Mouse (Mus musculus): ENCODE data around the gene Tmod1. TPM values are rescaled to one million over a fixed set of nuclear protein-coding genes. Genes with fewer than 3 reads are reported as not detected.

The Tmod1 gene
- polyA plus RNA-seq, 1 experiment from 2014 or later: 42.0 TPM

DNA sequence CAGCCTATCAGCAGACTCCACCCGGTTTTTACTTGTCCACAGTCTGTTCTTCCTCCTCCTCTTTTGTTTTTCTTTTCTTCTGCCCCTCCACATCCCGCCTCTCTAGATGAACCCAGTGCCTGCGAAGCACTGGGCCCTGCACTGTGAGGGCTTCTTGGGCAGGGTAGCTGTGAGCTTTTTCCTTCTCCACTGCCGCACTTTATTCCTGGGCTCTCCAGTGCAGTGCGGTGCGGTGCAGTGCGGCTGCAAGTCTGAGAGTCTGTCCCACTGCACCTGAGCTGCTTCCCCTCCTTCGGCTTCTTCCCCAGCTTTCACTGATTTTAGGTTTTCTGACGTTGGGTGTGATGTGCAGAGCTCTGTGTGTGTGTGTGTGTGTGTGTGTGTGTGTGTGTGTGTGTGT, 6.3 kb upstream of the Tmod1 start:
- Histone ChIP-seq H3K9me3 (replicated peaks) (no peaks in the 10 kb centered on the region), H3K9ac (peak overlapping the region; percentile 6; the same call in 1 of the 2 replicates), H3K4me1 (replicated peaks) (peaks cover 38% of the 10 kb centered on the region), H3K36me3 (no peaks in the 10 kb centered on the region), H3K27ac (no peak overlapping the region), H3K27me3 (peaks cover 20% of the 10 kb centered on the region), H3K4me3 (replicated peaks) (no peak overlapping the region), H3K4me2 (peak overlapping the region; percentile 35)
- DNase-seq (no peak), ATAC-seq (ENCODE audit: low read depth) (peak; percentile 33; the same call in 1 of the 2 replicates)
- 47% methylated on average over 9 of the region's 9 CpGs for WGBS (ENCODE audit: insufficient replicate concordance)

DNA sequence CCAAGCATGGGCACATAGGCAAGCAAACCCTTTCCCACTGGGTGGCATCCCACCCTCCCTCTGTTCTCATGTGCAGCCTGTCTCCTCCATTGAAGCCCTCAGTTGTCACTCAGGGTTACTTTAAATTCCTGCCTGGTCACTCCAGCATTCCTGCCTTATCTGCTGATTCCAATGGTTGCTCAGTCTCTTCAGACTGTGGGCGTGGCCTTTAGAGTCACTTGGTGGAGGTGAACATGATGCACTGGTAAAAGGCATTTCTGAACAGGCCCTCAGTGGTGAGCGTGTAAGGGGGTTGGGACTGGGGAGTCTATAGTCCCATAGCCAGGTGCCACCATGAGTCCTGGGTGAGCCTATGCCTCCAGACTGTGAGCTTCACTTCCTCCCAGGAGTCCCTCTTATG, 5.5 kb upstream of the Tmod1 start:
- WGBS (ENCODE audit: insufficient replicate concordance): 52% methylated on average over 2 of the region's 2 CpGs
- peaks cover 26% of the 10 kb centered on the region for H3K27me3 ChIP-seq
- H3K36me3 ChIP-seq: no peaks in the 10 kb centered on the region
- DNase-seq (peak; percentile 17), ATAC-seq (ENCODE audit: low read depth) (peak; percentile 42; the same call in 1 of the 2 replicates)
- no peak overlapping the region for H3K4me3 ChIP-seq (replicated peaks)
- no peak overlapping the region for H3K4me2 ChIP-seq
- no peak overlapping the region for H3K27ac ChIP-seq
- no peaks in the 10 kb centered on the region for H3K9me3 ChIP-seq (replicated peaks)
- peaks cover 43% of the 10 kb centered on the region for H3K4me1 ChIP-seq (replicated peaks)
- H3K9ac ChIP-seq: no peak overlapping the region

DNA sequence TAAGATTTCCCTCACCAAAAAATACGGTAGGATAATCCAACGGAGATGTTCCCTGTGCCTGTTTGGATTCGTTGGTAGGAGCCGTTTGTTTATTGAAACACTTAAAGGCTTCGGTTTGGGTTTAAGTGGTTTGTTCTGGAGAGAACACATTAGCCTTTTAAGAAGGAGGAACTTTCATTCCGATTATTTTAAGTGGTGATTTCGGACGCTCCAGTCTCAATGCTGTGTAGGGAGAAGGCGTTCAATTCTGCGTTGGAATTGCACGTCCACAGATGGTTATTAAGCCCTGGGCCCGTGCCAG, 194 bp upstream of the Tmod1 start:
- Histone ChIP-seq H3K36me3 (peaks cover 10% of the 10 kb centered on the region), H3K9me3 (replicated peaks) (no peaks in the 10 kb centered on the region), H3K4me3 (replicated peaks) (peak overlapping the region; percentile 94), H3K27ac (peak overlapping the region; percentile 100), H3K27me3 (peaks cover 39% of the 10 kb centered on the region), H3K4me2 (peak overlapping the region; percentile 84), H3K9ac (peak overlapping the region; percentile 97), H3K4me1 (replicated peaks) (peaks cover 69% of the 10 kb centered on the region)
- WGBS (ENCODE audit: insufficient replicate concordance): 13% methylated on average over 12 of the region's 12 CpGs
- no peak for ATAC-seq (ENCODE audit: low read depth)
- DNase-seq: no peak

DNA sequence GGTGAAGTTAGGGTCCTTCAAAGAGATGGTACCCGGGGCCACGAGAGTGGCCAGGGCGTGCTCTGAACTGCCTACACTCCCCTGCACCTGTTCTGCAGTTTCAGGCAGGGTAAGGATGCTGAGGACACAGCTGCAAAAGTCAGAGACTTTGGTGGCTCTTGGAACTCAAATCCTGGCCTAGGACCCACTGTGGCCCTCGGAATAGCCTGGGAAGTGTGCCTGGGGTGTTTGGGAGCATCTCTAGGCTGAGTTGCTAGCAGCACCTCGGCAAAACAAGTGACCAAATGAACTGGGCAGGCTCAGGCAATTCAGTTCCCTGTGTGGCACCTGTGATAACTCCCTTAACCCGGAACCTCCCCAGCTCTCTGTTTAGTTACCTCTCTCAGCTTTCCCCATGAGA, 1.2 kb downstream of the Tmod1 start:
- H3K27ac ChIP-seq: peak overlapping the region; percentile 100
- DNase-seq: peak; percentile 51
- H3K9me3 ChIP-seq (replicated peaks): no peaks in the 10 kb centered on the region
- peak; percentile 9; the same call in 1 of the 2 replicates for ATAC-seq (ENCODE audit: low read depth)
- peak overlapping the region; percentile 84 for H3K4me2 ChIP-seq
- H3K4me3 ChIP-seq (replicated peaks): peak overlapping the region; percentile 94
- 7% methylated on average over 6 of the region's 6 CpGs for WGBS (ENCODE audit: insufficient replicate concordance)
- peak overlapping the region; percentile 97 for H3K9ac ChIP-seq
- H3K27me3 ChIP-seq: peaks cover 33% of the 10 kb centered on the region
- H3K4me1 ChIP-seq (replicated peaks): peaks cover 77% of the 10 kb centered on the region
- H3K36me3 ChIP-seq: peaks cover 22% of the 10 kb centered on the region

DNA sequence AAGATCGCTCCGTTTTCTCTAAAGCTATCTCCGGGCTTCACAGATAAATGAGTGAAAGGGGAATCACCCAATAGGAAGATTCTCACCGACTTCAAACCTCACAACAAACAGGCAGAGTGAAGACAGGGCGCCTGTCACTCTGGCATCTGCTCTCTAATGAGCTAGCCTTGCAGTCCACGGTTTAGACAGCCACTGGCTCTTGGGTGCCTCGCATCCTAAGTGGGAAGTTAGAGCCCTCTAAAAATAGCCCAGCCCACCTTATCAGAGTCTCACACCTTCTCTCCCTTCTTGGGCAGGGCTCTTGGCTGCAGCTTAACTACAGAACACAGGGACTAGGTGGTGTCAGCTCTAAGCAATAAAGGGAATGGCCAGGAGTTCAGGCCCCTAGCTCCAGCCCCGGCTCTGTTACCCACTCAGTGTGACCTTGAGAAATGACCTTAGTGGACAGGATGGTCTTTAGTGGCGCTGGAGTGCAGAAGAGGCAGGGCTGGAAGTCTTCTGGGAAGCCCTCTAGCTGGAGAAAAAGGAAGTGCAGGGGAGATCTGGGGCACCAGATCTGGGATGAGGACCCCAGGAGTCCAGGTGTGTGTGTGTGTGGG, 2.0 kb downstream of the Tmod1 start:
- Histone ChIP-seq H3K27ac (peak overlapping the region; percentile 100), H3K9ac (peak overlapping the region; percentile 97), H3K4me2 (peak overlapping the region; percentile 84), H3K27me3 (peaks cover 29% of the 10 kb centered on the region), H3K4me3 (replicated peaks) (peak overlapping the region; percentile 94), H3K4me1 (replicated peaks) (peaks cover 76% of the 10 kb centered on the region), H3K9me3 (replicated peaks) (no peaks in the 10 kb centered on the region), H3K36me3 (peaks cover 30% of the 10 kb centered on the region)
- DNase-seq (peak; percentile 88), ATAC-seq (ENCODE audit: low read depth) (peak; percentile 87)
- WGBS (ENCODE audit: insufficient replicate concordance): 1% methylated on average over 9 of the region's 9 CpGs

DNA sequence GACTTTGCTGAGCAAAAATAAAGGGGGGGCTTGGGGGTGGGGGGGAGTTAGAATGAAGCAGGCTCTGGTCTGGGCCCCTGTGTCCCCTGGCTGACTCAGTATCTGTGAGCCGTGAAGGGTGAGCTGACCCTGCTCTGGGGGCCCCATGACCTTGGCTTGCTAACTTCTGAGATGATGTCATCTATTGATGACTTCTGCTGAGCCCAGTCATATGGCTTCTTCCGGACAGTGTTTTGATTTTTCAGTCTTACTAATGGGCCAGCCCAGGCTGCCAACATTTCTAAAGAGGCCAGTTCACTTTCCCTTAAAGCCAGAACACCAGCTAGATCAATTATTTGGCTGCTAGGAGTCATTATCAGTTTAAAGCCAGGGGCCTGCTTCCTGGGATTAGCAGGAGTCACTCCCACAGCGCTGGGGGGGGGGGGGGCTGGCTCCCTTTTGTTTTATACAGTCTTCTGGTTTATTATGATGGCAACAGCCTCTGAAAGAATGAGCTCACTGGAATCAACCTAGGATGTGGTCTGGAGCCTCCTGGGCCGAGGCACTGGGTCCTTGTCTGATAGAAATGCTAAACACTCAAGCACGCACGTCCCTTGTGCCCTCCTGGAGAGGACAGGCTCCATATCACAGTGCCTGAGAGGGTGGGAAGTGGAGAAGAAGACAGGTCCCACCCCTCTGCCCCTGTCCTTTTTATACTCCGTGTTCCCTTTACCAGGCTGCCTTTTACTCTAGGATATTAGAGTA, 3.2 kb downstream of the Tmod1 start:
- ATAC-seq (ENCODE audit: low read depth) (peak; percentile 56), DNase-seq (peak; percentile 51)
- peak overlapping the region; percentile 97 for H3K9ac ChIP-seq
- H3K27ac ChIP-seq: peak overlapping the region; percentile 100
- H3K9me3 ChIP-seq (replicated peaks): no peaks in the 10 kb centered on the region
- 8% methylated on average over 7 of the region's 7 CpGs for WGBS (ENCODE audit: insufficient replicate concordance)
- peaks cover 78% of the 10 kb centered on the region for H3K4me1 ChIP-seq (replicated peaks)
- peaks cover 24% of the 10 kb centered on the region for H3K27me3 ChIP-seq
- peaks cover 41% of the 10 kb centered on the region for H3K36me3 ChIP-seq
- H3K4me3 ChIP-seq (replicated peaks): peak overlapping the region; percentile 94
- peak overlapping the region; percentile 84 for H3K4me2 ChIP-seq

DNA sequence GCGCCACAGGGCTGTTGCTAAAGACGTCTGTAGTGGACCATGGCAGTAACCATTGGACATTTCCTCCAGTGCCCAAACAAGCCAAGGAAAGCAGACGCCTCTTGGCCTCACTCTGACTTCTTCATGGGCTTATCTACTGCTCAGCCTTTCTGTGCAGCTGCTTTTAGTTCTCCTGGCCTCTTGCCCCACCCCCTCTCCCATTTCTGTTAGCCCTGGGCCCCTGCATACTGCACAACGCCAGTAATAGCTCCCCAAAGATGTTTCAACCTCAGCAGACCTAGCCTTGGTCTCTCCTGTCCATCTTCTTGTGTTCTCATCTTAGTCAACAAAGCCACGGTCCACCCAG, 3.7 kb downstream of the Tmod1 start:
- H3K9me3 ChIP-seq (replicated peaks): no peaks in the 10 kb centered on the region
- peaks cover 83% of the 10 kb centered on the region for H3K4me1 ChIP-seq (replicated peaks)
- peak overlapping the region; percentile 100 for H3K27ac ChIP-seq
- H3K9ac ChIP-seq: peak overlapping the region; percentile 97
- WGBS (ENCODE audit: insufficient replicate concordance): 14% methylated on average over 5 of the region's 5 CpGs
- H3K4me2 ChIP-seq: peak overlapping the region; percentile 84
- peak; percentile 65 for ATAC-seq (ENCODE audit: low read depth)
- peak overlapping the region; percentile 94 for H3K4me3 ChIP-seq (replicated peaks)
- H3K36me3 ChIP-seq: peaks cover 47% of the 10 kb centered on the region
- peaks cover 18% of the 10 kb centered on the region for H3K27me3 ChIP-seq
- peak; percentile 67 for DNase-seq

DNA sequence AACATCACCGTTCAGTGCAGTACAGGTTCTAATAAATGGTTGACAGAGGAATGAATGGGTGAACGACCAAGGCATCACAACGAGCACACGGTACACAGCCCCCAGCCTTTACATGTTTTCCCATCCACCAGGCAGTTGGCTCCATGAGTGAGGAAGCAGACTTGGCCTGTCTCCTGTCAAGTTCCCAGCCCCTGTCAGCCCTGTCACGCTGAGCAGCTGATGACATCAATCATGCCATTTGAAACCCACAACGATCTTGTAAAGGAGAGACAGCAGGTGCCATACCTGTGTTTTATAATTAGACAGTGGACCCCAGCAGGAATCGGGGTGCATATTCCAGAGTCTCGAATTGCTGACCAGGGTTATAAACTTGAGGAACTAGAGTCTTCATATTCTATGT, 4.6 kb downstream of the Tmod1 start:
- H3K4me1 ChIP-seq (replicated peaks): peaks cover 78% of the 10 kb centered on the region
- peak overlapping the region; percentile 84 for H3K4me2 ChIP-seq
- H3K27me3 ChIP-seq: peaks cover 11% of the 10 kb centered on the region
- peak overlapping the region; percentile 97 for H3K9ac ChIP-seq
- DNase-seq (no peak), ATAC-seq (ENCODE audit: low read depth) (no peak)
- peak overlapping the region; percentile 94 for H3K4me3 ChIP-seq (replicated peaks)
- H3K36me3 ChIP-seq: peaks cover 56% of the 10 kb centered on the region
- peak overlapping the region; percentile 100 for H3K27ac ChIP-seq
- H3K9me3 ChIP-seq (replicated peaks): no peaks in the 10 kb centered on the region
- 79% methylated on average over 8 of the region's 8 CpGs for WGBS (ENCODE audit: insufficient replicate concordance)

DNA sequence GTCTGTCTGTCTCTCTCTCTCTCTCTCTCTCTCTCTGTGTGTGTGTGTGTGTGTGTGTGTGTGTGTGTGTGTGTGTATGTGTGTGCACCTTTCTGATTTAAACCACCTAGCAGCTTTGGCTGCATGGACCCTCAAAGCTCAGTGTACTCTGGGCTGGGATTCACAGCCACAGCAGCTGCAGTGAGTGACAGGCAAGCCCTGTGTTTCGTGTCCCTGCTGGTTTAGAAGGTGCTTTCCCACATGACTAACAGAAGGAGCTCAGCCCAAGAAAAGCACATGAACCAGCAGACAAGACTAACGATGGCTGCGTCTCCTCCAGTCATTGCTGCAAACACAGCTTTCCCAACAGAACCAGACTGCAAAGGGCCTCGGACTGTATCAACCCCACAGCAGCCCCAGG, 9.2 kb downstream of the Tmod1 start:
- Histone ChIP-seq H3K27me3 (no peaks in the 10 kb centered on the region), H3K4me1 (replicated peaks) (peaks cover 39% of the 10 kb centered on the region), H3K9me3 (replicated peaks) (no peaks in the 10 kb centered on the region), H3K4me3 (replicated peaks) (no peak overlapping the region), H3K36me3 (peaks cover 98% of the 10 kb centered on the region), H3K27ac (no peak overlapping the region), H3K9ac (no peak overlapping the region), H3K4me2 (no peak overlapping the region)
- DNase-seq (no peak), ATAC-seq (ENCODE audit: low read depth) (no peak)
- 73% methylated on average over 4 of the region's 4 CpGs for WGBS (ENCODE audit: insufficient replicate concordance)

DNA sequence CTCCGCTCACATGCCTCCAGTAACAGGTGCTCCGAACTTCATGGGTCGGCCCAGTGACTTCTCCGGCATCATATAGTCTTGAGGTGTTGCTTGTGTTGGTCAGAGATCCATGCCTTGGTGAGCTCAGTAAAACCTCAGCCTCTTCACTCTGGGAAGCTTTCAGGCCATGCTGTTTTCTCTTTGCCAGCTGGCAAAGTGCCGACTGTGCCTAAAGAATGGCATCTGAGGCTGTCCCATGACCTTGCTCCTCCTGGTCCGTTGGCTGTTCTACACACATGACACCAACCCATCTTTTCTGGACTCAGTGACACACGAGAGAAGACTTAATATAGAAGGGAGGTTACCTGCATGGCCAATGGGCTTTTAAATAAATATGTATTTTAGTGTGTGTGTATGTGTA, 9.7 kb downstream of the Tmod1 start:
- WGBS (ENCODE audit: insufficient replicate concordance): 87% methylated on average over 7 of the region's 7 CpGs
- no peak overlapping the region for H3K9ac ChIP-seq
- H3K27ac ChIP-seq: no peak overlapping the region
- no peaks in the 10 kb centered on the region for H3K9me3 ChIP-seq (replicated peaks)
- no peak overlapping the region for H3K4me3 ChIP-seq (replicated peaks)
- H3K4me2 ChIP-seq: no peak overlapping the region
- no peak for DNase-seq
- no peak for ATAC-seq (ENCODE audit: low read depth)
- no peaks in the 10 kb centered on the region for H3K27me3 ChIP-seq
- peaks cover 35% of the 10 kb centered on the region for H3K4me1 ChIP-seq (replicated peaks)
- peaks cover 98% of the 10 kb centered on the region for H3K36me3 ChIP-seq

DNA sequence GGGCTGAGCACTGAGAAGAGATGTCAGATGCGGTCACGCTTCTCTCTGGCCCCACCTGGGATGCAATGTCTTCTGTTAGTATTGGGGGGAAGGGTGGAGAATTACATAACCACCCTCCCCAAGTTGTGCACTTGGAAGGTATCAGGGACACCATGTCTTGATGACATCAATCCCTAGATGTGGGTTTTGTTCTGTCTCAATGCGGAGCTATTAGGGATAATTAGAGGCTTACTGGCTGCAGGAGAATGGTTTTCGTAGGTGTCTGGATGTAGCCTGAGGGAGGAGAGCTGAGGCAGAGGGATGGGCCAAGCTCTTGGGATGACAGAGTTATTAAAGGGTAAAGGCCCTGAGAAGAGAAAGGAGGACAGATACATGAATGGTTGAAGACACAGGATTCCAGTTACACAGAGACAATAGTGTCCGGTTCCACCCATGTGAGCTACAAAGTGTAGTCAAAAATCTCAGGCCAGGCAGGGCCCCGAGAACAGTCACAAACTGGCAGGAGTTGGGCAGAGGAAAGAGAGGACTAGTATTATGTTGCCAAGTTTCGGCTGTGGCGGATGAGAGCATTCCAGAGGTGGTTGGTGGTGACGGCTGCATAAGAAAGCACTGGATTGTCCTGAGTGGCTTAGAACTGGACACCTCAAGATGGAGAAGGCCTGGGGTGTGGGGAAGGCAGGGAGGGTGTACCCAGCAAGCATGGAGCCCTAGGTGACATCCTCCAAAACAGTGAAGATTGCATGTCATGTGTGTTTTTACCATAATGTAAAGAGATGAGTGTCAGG, 14.8 kb downstream of the Tmod1 start:
- no peaks in the 10 kb centered on the region for H3K27me3 ChIP-seq
- no peaks in the 10 kb centered on the region for H3K9me3 ChIP-seq (replicated peaks)
- no peak for DNase-seq
- peaks cover 10% of the 10 kb centered on the region for H3K4me1 ChIP-seq (replicated peaks)
- peaks cover 93% of the 10 kb centered on the region for H3K36me3 ChIP-seq
- no peak overlapping the region for H3K4me2 ChIP-seq
- H3K27ac ChIP-seq: no peak overlapping the region
- no peak overlapping the region for H3K9ac ChIP-seq
- ATAC-seq (ENCODE audit: low read depth): no peak
- 94% methylated on average over 9 of the region's 9 CpGs for WGBS (ENCODE audit: insufficient replicate concordance)
- H3K4me3 ChIP-seq (replicated peaks): no peak overlapping the region

Data from liver, embryonic 13.5 days (tissue).